Mouse (Mus musculus) neural tube, embryonic 12.5 days (tissue): ENCODE results near the gene Ddit4. TPM values are rescaled to one million over a fixed set of nuclear protein-coding genes. Genes with fewer than 3 reads are reported as not detected.

ENCODE experiments used
- ATAC-seq: fragments of 200-750 bp; cut with Nextera tagmentation; 2 replicates; pipeline ENCODE4 v1.8.0; 2017; ENCODE audit warnings: low read depth, mild to moderate bottlenecking, moderate TSS enrichment, moderate library complexity; ENCODE audit not compliant: low FRiP score
- H3K27ac ChIP-seq: fragments of 300-500 bp; sonication (generic); 2 replicates; pipeline ENCODE4 v1.5.1; 2016
- H3K27me3 ChIP-seq: fragments of 300-500 bp; sonication (generic); replicated peaks from 2 replicates; pipeline ENCODE4 v1.6.1; 2016; ENCODE audit warnings: mild to moderate bottlenecking
- H3K36me3 ChIP-seq: fragments of 300-500 bp; sonication (generic); 2 replicates; pipeline ENCODE4 v1.6.1; 2016; ENCODE audit warnings: mild to moderate bottlenecking
- H3K4me1 ChIP-seq: fragments of 300-500 bp; sonication (generic); 2 replicates; pipeline ENCODE4 v1.6.1; 2016
- H3K4me2 ChIP-seq: fragments of 300-500 bp; sonication (generic); replicated peaks from 2 replicates; pipeline ENCODE4 v1.6.1; 2016; ENCODE audit warnings: mild to moderate bottlenecking
- H3K4me3 ChIP-seq: fragments of 300-500 bp; sonication (generic); 2 replicates; pipeline ENCODE4 v1.5.1; 2016
- H3K9ac ChIP-seq: fragments of 300-500 bp; sonication (generic); 2 replicates; pipeline ENCODE4 v1.6.1; 2016; ENCODE audit warnings: mild to moderate bottlenecking
- H3K9me3 ChIP-seq: fragments of 300-500 bp; sonication (generic); 2 replicates; pipeline ENCODE4 v1.6.1; 2016; ENCODE audit warnings: mild to moderate bottlenecking
- WGBS: fragments of 180-500 bp; shearing (Covaris S2); methylation state at CpG from one replicate; pipeline ENCODE4 v1.1.7; 2016; 5-methylcytosine and 5-hydroxymethylcytosine counted together
- polyA plus RNA-seq: library from polyadenylated mRNA; unstranded; fragments of >200 nt; fragmentation: Nextera tagmentation; extraction: Ambion mirVana; gene quantifications from 2 replicates; pipeline ENCODE4 v1.2.1, GENCODE M21; 2016

The Ddit4 gene
- polyA plus RNA-seq, 1 experiment from 2014 or later: 78.9 TPM

- H3K9ac ChIP-seq: no peak overlapping the region
- no peak overlapping the region for H3K27ac ChIP-seq
- no peak for ATAC-seq
- 93% methylated on average over 6 of the region's 6 CpGs for WGBS
- H3K9me3 ChIP-seq: no peaks in the 10 kb centered on the region
- no peak overlapping the region for H3K4me3 ChIP-seq
- H3K27me3 ChIP-seq: no peaks in the 10 kb centered on the region
- no peak overlapping the region for H3K4me2 ChIP-seq
- peaks cover 14% of the 10 kb centered on the region for H3K36me3 ChIP-seq
- peaks cover 15% of the 10 kb centered on the region for H3K4me1 ChIP-seq
Observed at GRCm38 (mm10) chr10:59980815-59981244, 29.2 kb upstream of the Ddit4 start.

- ATAC-seq: peak; percentile 58
- Histone ChIP-seq H3K9me3 (no peaks in the 10 kb centered on the region), H3K4me2 (no peak overlapping the region), H3K9ac (no peak overlapping the region), H3K27ac (peak overlapping the region; percentile 38), H3K4me3 (no peak overlapping the region), H3K36me3 (peaks cover 2% of the 10 kb centered on the region; the same call in 1 of the 2 replicates), H3K27me3 (no peaks in the 10 kb centered on the region), H3K4me1 (peaks cover 23% of the 10 kb centered on the region)
- 53% methylated on average over 11 of the region's 11 CpGs for WGBS
Observed at GRCm38 (mm10) chr10:59978873-59979743, 27.5 kb upstream of the Ddit4 start.

- Histone ChIP-seq H3K9me3 (no peaks in the 10 kb centered on the region), H3K9ac (no peak overlapping the region)
Observed at GRCm38 (mm10) chr10:59978401-59978800, 26.8 kb upstream of the Ddit4 start.

GRCm38 (mm10) chr10:59977715-59978343 is 26.2 kb upstream of the Ddit4 start:
- no peaks in the 10 kb centered on the region for H3K27me3 ChIP-seq
- no peak overlapping the region for H3K4me2 ChIP-seq
- H3K4me3 ChIP-seq: no peak overlapping the region
- 94% methylated on average over 5 of the region's 5 CpGs for WGBS
- H3K9ac ChIP-seq: no peak overlapping the region
- no peaks in the 10 kb centered on the region for H3K36me3 ChIP-seq
- no peaks in the 10 kb centered on the region for H3K9me3 ChIP-seq
- H3K4me1 ChIP-seq: peaks cover 29% of the 10 kb centered on the region
- H3K27ac ChIP-seq: no peak overlapping the region
- ATAC-seq: no peak

More at GRCm38 (mm10) chr10:59978401-59978800, 26.8 kb upstream of the Ddit4 start:
- Histone ChIP-seq H3K4me2 (no peak overlapping the region), H3K4me1 (peaks cover 28% of the 10 kb centered on the region), H3K27me3 (no peaks in the 10 kb centered on the region), H3K27ac (no peak overlapping the region), H3K36me3 (no peaks in the 10 kb centered on the region), H3K4me3 (no peak overlapping the region)
- no peak for ATAC-seq
- 77% methylated on average over 2 of the region's 2 CpGs for WGBS

GRCm38 (mm10) chr10:59977141-59977540 is 25.5 kb upstream of the Ddit4 start:
- Histone ChIP-seq H3K9me3 (no peaks in the 10 kb centered on the region), H3K27ac (no peak overlapping the region), H3K4me2 (no peak overlapping the region), H3K9ac (no peak overlapping the region), H3K36me3 (no peaks in the 10 kb centered on the region), H3K27me3 (no peaks in the 10 kb centered on the region), H3K4me3 (no peak overlapping the region), H3K4me1 (peaks cover 33% of the 10 kb centered on the region)
- no peak for ATAC-seq
- 65% methylated on average over 2 of the region's 4 CpGs for WGBS

- Histone ChIP-seq H3K9me3 (no peaks in the 10 kb centered on the region), H3K4me2 (no peak overlapping the region), H3K4me3 (no peak overlapping the region), H3K36me3 (no peaks in the 10 kb centered on the region), H3K9ac (no peak overlapping the region), H3K4me1 (peaks cover 40% of the 10 kb centered on the region), H3K27me3 (no peaks in the 10 kb centered on the region; the same call in 1 of the 2 replicates), H3K27ac (0 out of 2 replicates have a peak overlapping the region, but pooled peaks have one; percentile 0)
- WGBS: 57% methylated on average over 3 of the region's 3 CpGs
- ATAC-seq: no peak
Observed at GRCm38 (mm10) chr10:59974786-59975185, 23.2 kb upstream of the Ddit4 start.

GRCm38 (mm10) chr10:59974191-59974664 is 22.6 kb upstream of the Ddit4 start:
- H3K9me3 ChIP-seq: no peaks in the 10 kb centered on the region
- 7% methylated on average over 6 of the region's 6 CpGs for WGBS
- H3K27ac ChIP-seq: peak overlapping the region; percentile 59
- H3K4me1 ChIP-seq: peaks cover 39% of the 10 kb centered on the region
- ATAC-seq: no peak
- H3K9ac ChIP-seq: peak overlapping the region; percentile 33; the same call in 1 of the 2 replicates
- no peak overlapping the region for H3K4me3 ChIP-seq
- H3K36me3 ChIP-seq: no peaks in the 10 kb centered on the region
- peak overlapping the region; percentile 37 for H3K4me2 ChIP-seq
- H3K27me3 ChIP-seq: no peaks in the 10 kb centered on the region; the same call in 1 of the 2 replicates

GRCm38 (mm10) chr10:59973400-59973799 is 21.8 kb upstream of the Ddit4 start:
- ATAC-seq: no peak

GRCm38 (mm10) chr10:59972999-59973398 is 21.4 kb upstream of the Ddit4 start:
- Histone ChIP-seq H3K4me1 (peaks cover 27% of the 10 kb centered on the region), H3K27ac (no peak overlapping the region), H3K27me3 (no peaks in the 10 kb centered on the region; the same call in 1 of the 2 replicates), H3K9ac (no peak overlapping the region), H3K4me2 (no peak overlapping the region), H3K9me3 (no peaks in the 10 kb centered on the region), H3K36me3 (no peaks in the 10 kb centered on the region), H3K4me3 (no peak overlapping the region)
- 81% methylated on average over 6 of the region's 6 CpGs for WGBS
- no peak for ATAC-seq

More at GRCm38 (mm10) chr10:59973400-59973799, 21.8 kb upstream of the Ddit4 start:
- Histone ChIP-seq H3K4me3 (no peak overlapping the region), H3K9ac (no peak overlapping the region), H3K4me1 (peaks cover 31% of the 10 kb centered on the region), H3K27ac (no peak overlapping the region), H3K36me3 (no peaks in the 10 kb centered on the region), H3K9me3 (no peaks in the 10 kb centered on the region), H3K27me3 (no peaks in the 10 kb centered on the region; the same call in 1 of the 2 replicates), H3K4me2 (no peak overlapping the region)
- 82% methylated on average over 4 of the region's 4 CpGs for WGBS

- Histone ChIP-seq H3K27me3 (no peaks in the 10 kb centered on the region; the same call in 1 of the 2 replicates), H3K9me3 (no peaks in the 10 kb centered on the region), H3K36me3 (no peaks in the 10 kb centered on the region), H3K27ac (no peak overlapping the region), H3K4me2 (no peak overlapping the region), H3K9ac (no peak overlapping the region), H3K4me1 (peaks cover 26% of the 10 kb centered on the region), H3K4me3 (no peak overlapping the region)
- ATAC-seq: no peak
- WGBS: 55% methylated on average over 2 of the region's 2 CpGs
Observed at GRCm38 (mm10) chr10:59972534-59972933, 20.9 kb upstream of the Ddit4 start.

- Histone ChIP-seq H3K4me1 (peaks cover 26% of the 10 kb centered on the region), H3K36me3 (no peaks in the 10 kb centered on the region), H3K4me2 (no peak overlapping the region), H3K9ac (no peak overlapping the region), H3K4me3 (no peak overlapping the region), H3K9me3 (no peaks in the 10 kb centered on the region), H3K27me3 (no peaks in the 10 kb centered on the region; the same call in 1 of the 2 replicates), H3K27ac (no peak overlapping the region)
- WGBS: 92% methylated on average over 8 of the region's 8 CpGs
- ATAC-seq: no peak
Observed at GRCm38 (mm10) chr10:59971813-59972212, 20.2 kb upstream of the Ddit4 start.

- no peaks in the 10 kb centered on the region for H3K36me3 ChIP-seq
- no peaks in the 10 kb centered on the region; the same call in 1 of the 2 replicates for H3K27me3 ChIP-seq
- peaks cover 31% of the 10 kb centered on the region for H3K4me1 ChIP-seq
- peak; percentile 8; the same call in 1 of the 2 replicates for ATAC-seq
- H3K27ac ChIP-seq: no peak overlapping the region
- H3K9me3 ChIP-seq: no peaks in the 10 kb centered on the region
- peak overlapping the region; percentile 71 for H3K4me2 ChIP-seq
- H3K9ac ChIP-seq: peak overlapping the region; percentile 69; the same call in 1 of the 2 replicates
- H3K4me3 ChIP-seq: peak overlapping the region; percentile 44; the same call in 1 of the 2 replicates
- 26% methylated on average over 6 of the region's 6 CpGs for WGBS
Observed at GRCm38 (mm10) chr10:59970450-59971062, 18.9 kb upstream of the Ddit4 start.
